Comparison of ENCODE assay signal across 22 mouse cellular contexts in genomic region chr8:126160356-126160975, GRCm38 (mm10).
A peak's percentile ranks its signal among the peaks of the same experiment; 100 is the strongest.
DNase-seq lines count a peak whose midpoint lies in the region; ATAC-seq and TF ChIP-seq lines count a peak whose summit lies in the region.
"Had no signal": no experiment of that assay in that cellular context is flagged by ENCODE, and none has a peak within 500 bp of the region (broad histone marks: within the 10 kb centered on the region; RNA-seq: fewer than 3 reads in every experiment).

No protein-coding gene starts in this region.

- H3K36me3 ChIP-seq in hindbrain, embryonic 10.5 days: no peaks in the 10 kb centered on the region
- H3K36me3 ChIP-seq in hindbrain, embryonic 16.5 days (ENCODE audit: control insufficient read depth, insufficient read depth, low read length): no peaks in the 10 kb centered on the region
- H3K36me3 ChIP-seq in lung, embryonic 14.5 days (ENCODE audit: insufficient read depth): no peaks in the 10 kb centered on the region
- no peaks in the 10 kb centered on the region for H3K36me3 ChIP-seq in liver, embryonic 15.5 days (replicated peaks)
- H3K36me3 ChIP-seq: heart, embryonic 10.5 days; intestine, embryonic 15.5 days; limb, embryonic 15.5 days had no signal

- H3K27me3 ChIP-seq in hindbrain, embryonic 10.5 days (ENCODE audit: insufficient read depth, poor library complexity, severe bottlenecking): 0 out of 2 replicates have a peak, but pooled peaks cover 2% of the 10 kb centered on the region
- H3K27me3 ChIP-seq in hindbrain, embryonic 16.5 days (replicated peaks; ENCODE audit: control insufficient read depth, insufficient read depth, low read length): no peaks in the 10 kb centered on the region
- no peaks in the 10 kb centered on the region for H3K27me3 ChIP-seq in lung, embryonic 14.5 days (ENCODE audit: insufficient read depth, low read length)
- H3K27me3 ChIP-seq in liver, embryonic 15.5 days: no peaks in the 10 kb centered on the region
- H3K27me3 ChIP-seq: forebrain, embryonic 13.5 days; intestine, embryonic 15.5 days; limb, embryonic 15.5 days had no signal

- no peak for ATAC-seq in hindbrain, embryonic 16.5 days
- no peak for ATAC-seq in lung, embryonic 14.5 days (ENCODE audit: insufficient read depth)
- ATAC-seq in liver, embryonic 15.5 days (ENCODE audit: insufficient read depth): peak; percentile 55; the same call in 1 of the 2 replicates
- no peak for ATAC-seq in frontal cortex, adult (ENCODE audit: low TSS enrichment)
- ATAC-seq: forebrain, embryonic 13.5 days; intestine, embryonic 15.5 days had no signal

- H3K9me3 ChIP-seq in hindbrain, embryonic 10.5 days: no peaks in the 10 kb centered on the region
- no peaks in the 10 kb centered on the region for H3K9me3 ChIP-seq in hindbrain, embryonic 16.5 days (ENCODE audit: control insufficient read depth, low read length)
- H3K9me3 ChIP-seq in lung, embryonic 14.5 days (ENCODE audit: low read depth, low read length): no peaks in the 10 kb centered on the region
- H3K9me3 ChIP-seq in liver, embryonic 15.5 days (replicated peaks): no peaks in the 10 kb centered on the region
- H3K9me3 ChIP-seq: forebrain, embryonic 13.5 days; heart, embryonic 10.5 days; intestine, embryonic 15.5 days; limb, embryonic 15.5 days had no signal

- TF ChIP-seq CTCF in lung, embryonic 14.5 days (IDR thresholded peaks at IDR 0.05; ENCODE audit: low read depth): no peak
- TF ChIP-seq CTCF in lung, adult 2 months (IDR thresholded peaks at IDR 0.05; ENCODE audit: insufficient read depth, low read length): no peak
- TF ChIP-seq CTCF in brain, embryonic 14.5 days (IDR thresholded peaks at IDR 0.05; ENCODE audit: borderline replicate concordance, extremely low read depth, insufficient read depth, insufficient read length): no peak

- no peak overlapping the region for H3K4me3 ChIP-seq in hindbrain, embryonic 10.5 days
- H3K4me3 ChIP-seq in hindbrain, embryonic 16.5 days (ENCODE audit: low read length): no peak overlapping the region
- no peak overlapping the region for H3K4me3 ChIP-seq in lung, embryonic 14.5 days (ENCODE audit: low read depth, low read length)
- no peak overlapping the region for H3K4me3 ChIP-seq in lung, adult 2 months (replicated peaks; ENCODE audit: extremely low read depth, low read depth, low read length)
- H3K4me3 ChIP-seq in liver, embryonic 15.5 days (replicated peaks): no peak overlapping the region
- H3K4me3 ChIP-seq: forebrain, embryonic 13.5 days; heart, embryonic 10.5 days; intestine, embryonic 15.5 days; left cerebral cortex, adult 2 months; limb, embryonic 15.5 days had no signal

- H3K27ac ChIP-seq in hindbrain, embryonic 10.5 days: 0 out of 2 replicates have a peak overlapping the region, but pooled peaks have one; percentile 9
- no peak overlapping the region for H3K27ac ChIP-seq in hindbrain, embryonic 16.5 days (ENCODE audit: low read depth, low read length)
- no peak overlapping the region for H3K27ac ChIP-seq in lung, embryonic 14.5 days (ENCODE audit: low read depth)
- no peak overlapping the region for H3K27ac ChIP-seq in liver, embryonic 15.5 days (replicated peaks)
- H3K27ac ChIP-seq: forebrain, embryonic 13.5 days; heart, embryonic 10.5 days; intestine, embryonic 15.5 days; left cerebral cortex, adult 2 months; limb, embryonic 15.5 days; stomach, postnatal 0 days had no signal

- H3K4me1 ChIP-seq in hindbrain, embryonic 10.5 days (replicated peaks): peaks cover 44% of the 10 kb centered on the region
- peaks cover 10% of the 10 kb centered on the region for H3K4me1 ChIP-seq in hindbrain, embryonic 16.5 days (ENCODE audit: control insufficient read depth, insufficient read depth, low read depth, low read length)
- no peaks in the 10 kb centered on the region for H3K4me1 ChIP-seq in lung, embryonic 14.5 days (ENCODE audit: insufficient read depth)
- no peaks in the 10 kb centered on the region for H3K4me1 ChIP-seq in lung, adult 2 months (ENCODE audit: control insufficient read depth, insufficient read depth, low read length)
- 0 out of 2 replicates have a peak, but pooled peaks cover 4% of the 10 kb centered on the region for H3K4me1 ChIP-seq in liver, embryonic 15.5 days (replicated peaks)
- H3K4me1 ChIP-seq: forebrain, embryonic 13.5 days had no signal

- H3K9ac ChIP-seq in hindbrain, embryonic 16.5 days (ENCODE audit: low read depth, low read length): no peak overlapping the region
- H3K9ac ChIP-seq in lung, embryonic 14.5 days: no peak overlapping the region
- no peak overlapping the region for H3K9ac ChIP-seq in liver, embryonic 15.5 days
- H3K9ac ChIP-seq: forebrain, embryonic 13.5 days; intestine, embryonic 15.5 days; limb, embryonic 15.5 days had no signal

- no peak for TF ChIP-seq POLR2A in lung, adult 2 months (IDR thresholded peaks at IDR 0.05; ENCODE audit: borderline replicate concordance, extremely low read depth, low read depth, low read length)
- no peak for TF ChIP-seq POLR2A in brain, embryonic 14.5 days (IDR thresholded peaks at IDR 0.05; ENCODE audit: borderline replicate concordance, extremely low read depth, insufficient read depth, insufficient read length, poor library complexity, severe bottlenecking)

- H3K4me2 ChIP-seq in hindbrain, embryonic 16.5 days (ENCODE audit: low read length): no peak overlapping the region
- no peak overlapping the region for H3K4me2 ChIP-seq in lung, embryonic 14.5 days
- no peak overlapping the region for H3K4me2 ChIP-seq in liver, embryonic 15.5 days
- H3K4me2 ChIP-seq: forebrain, embryonic 13.5 days; intestine, embryonic 15.5 days; limb, embryonic 15.5 days had no signal

- WGBS in hindbrain, embryonic 10.5 days: 71% methylated on average over 9 of the region's 9 CpGs
- 33% methylated on average over 9 of the region's 9 CpGs for WGBS in hindbrain, embryonic 16.5 days
- 49% methylated on average over 9 of the region's 9 CpGs for WGBS in lung, embryonic 14.5 days
- 56% methylated on average over 9 of the region's 9 CpGs for WGBS in lung, adult 2 months
- 45% methylated on average over 9 of the region's 9 CpGs for WGBS in liver, embryonic 15.5 days (ENCODE audit: insufficient replicate concordance)

- no peak for DNase-seq in hindbrain, embryonic 10.5 days (ENCODE audit: low spot score)
- DNase-seq in lung, embryonic 14.5 days: peak; percentile 24
- no peak for DNase-seq in lung, adult 2 months
- DNase-seq in brain, embryonic 14.5 days (ENCODE audit: low read depth): peak; percentile 58
- no peak for DNase-seq in layer of hippocampus, adult 9-10 months (ENCODE audit: low spot score)
- DNase-seq: adrenal gland, postnatal 14 days; cerebellum, adult 8-10 months; cerebellum, postnatal 36 days; embryo, embryonic 11 days; kidney, postnatal 4 days; left cerebral cortex, postnatal 4 days; lung, postnatal 10 days; thymus, adult 2 months had no signal

Comparison
In these comparisons a context has a peak if more than half of its experiments do, and no peak if none do; other contexts are left out.
1. DNase-seq: peak in lung, embryonic 14.5 days (single experiment) and brain, embryonic 14.5 days (single experiment); none in hindbrain, embryonic 10.5 days (single experiment), lung, adult 2 months (single experiment) and layer of hippocampus, adult 9-10 months (single experiment).